Mouse (Mus musculus): ENCODE results near the gene Mmp25. TPM values are rescaled to one million over a fixed set of nuclear protein-coding genes. Genes with fewer than 3 reads are reported as not detected.

Gene Mmp25
- polyA plus RNA-seq, 1 experiment from 2014 or later: 0.48 TPM

DNA sequence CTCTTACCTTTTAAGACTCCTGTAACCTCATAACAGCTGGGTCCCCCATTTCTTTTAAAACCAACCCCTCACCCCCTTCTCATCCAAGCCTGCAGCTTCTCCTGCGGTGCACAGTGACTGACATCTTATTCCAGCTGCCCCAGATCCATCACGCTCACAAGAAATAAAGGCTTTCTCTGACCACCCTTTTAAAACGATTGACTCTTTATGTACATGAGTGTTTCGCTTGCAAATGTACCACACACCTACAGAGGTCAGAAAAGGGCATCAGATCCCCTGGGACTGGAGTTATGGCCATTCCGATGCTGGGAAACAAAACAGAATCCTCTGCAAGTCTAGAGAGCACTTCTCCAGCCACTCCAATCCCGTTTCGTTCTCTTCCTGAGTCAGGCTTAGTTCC, 17.3 kb downstream of the Mmp25 start:
- H3K4me1 ChIP-seq (replicated peaks): peaks cover 4% of the 10 kb centered on the region
- peaks cover 16% of the 10 kb centered on the region for H3K27me3 ChIP-seq
- no peak overlapping the region for H3K4me2 ChIP-seq
- H3K9me3 ChIP-seq (replicated peaks): no peaks in the 10 kb centered on the region
- no peaks in the 10 kb centered on the region for H3K36me3 ChIP-seq
- no peak overlapping the region for H3K27ac ChIP-seq
- H3K4me3 ChIP-seq: no peak overlapping the region
- no peak overlapping the region for H3K9ac ChIP-seq
- no peak for ATAC-seq (replicated peaks; ENCODE audit: insufficient number of reproducible peaks, insufficient read depth, low FRiP score, low read depth)
- WGBS: 31% methylated on average over 7 of the region's 7 CpGs

DNA sequence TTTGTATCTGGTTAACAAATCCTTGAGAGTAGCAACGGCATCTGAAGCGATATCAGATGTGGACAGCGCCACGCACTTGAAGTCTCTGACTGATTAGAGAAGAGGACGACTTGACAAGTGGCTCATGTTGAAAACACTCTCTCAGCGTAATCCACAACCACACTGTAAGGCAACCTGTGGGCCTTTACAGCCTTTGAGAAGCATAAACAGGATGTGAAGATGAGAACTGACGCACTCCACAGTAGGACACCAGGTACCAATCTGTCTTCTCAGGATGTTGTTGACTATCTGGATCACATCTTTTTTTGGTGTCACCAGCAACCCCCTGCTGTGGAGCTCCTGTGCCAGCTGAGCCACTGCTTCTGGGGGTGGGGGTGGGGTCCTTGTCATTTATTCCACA, 24.7 kb downstream of the Mmp25 start:
- Histone ChIP-seq H3K27me3 (peaks cover 34% of the 10 kb centered on the region), H3K36me3 (no peaks in the 10 kb centered on the region), H3K27ac (no peak overlapping the region), H3K9me3 (replicated peaks) (no peaks in the 10 kb centered on the region), H3K4me3 (no peak overlapping the region), H3K9ac (no peak overlapping the region), H3K4me1 (replicated peaks) (no peaks in the 10 kb centered on the region), H3K4me2 (no peak overlapping the region)
- WGBS: 43% methylated on average over 7 of the region's 7 CpGs
- ATAC-seq (replicated peaks; ENCODE audit: insufficient number of reproducible peaks, insufficient read depth, low FRiP score, low read depth): no peak

- no peak overlapping the region for H3K4me3 ChIP-seq
- no peak overlapping the region for H3K9ac ChIP-seq
- no peaks in the 10 kb centered on the region for H3K36me3 ChIP-seq
- H3K9me3 ChIP-seq (replicated peaks): no peaks in the 10 kb centered on the region
- H3K4me1 ChIP-seq (replicated peaks): no peaks in the 10 kb centered on the region
- WGBS: 46% methylated on average over 9 of the region's 9 CpGs
- ATAC-seq (replicated peaks; ENCODE audit: insufficient number of reproducible peaks, insufficient read depth, low FRiP score, low read depth): no peak
- peaks cover 28% of the 10 kb centered on the region for H3K27me3 ChIP-seq
- H3K27ac ChIP-seq: no peak overlapping the region
- H3K4me2 ChIP-seq: no peak overlapping the region
These were observed 28.0 kb downstream of the Mmp25 start for GRCm38 (mm10) chr17:23617087-23617486.

DNA sequence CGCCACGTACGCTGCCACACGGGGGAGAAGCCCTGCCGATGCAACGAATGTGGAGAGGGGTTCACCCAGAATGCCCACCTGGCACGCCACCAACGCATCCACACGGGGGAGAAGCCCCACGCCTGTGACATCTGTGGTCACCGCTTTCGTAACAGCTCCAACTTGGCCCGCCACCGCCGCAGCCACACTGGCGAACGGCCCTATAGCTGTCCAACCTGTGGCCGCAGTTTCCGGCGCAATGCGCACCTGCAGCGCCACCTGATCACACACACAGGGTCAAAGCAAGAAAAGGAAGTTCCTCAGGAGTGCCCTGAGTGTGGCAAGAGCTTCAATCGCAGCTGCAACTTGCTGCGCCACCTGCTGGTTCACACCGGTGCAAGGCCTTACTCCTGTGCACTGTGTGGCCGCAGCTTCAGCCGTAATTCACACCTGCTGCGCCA, 34.7 kb downstream of the Mmp25 start:
- no peak overlapping the region for H3K9ac ChIP-seq
- H3K4me3 ChIP-seq: no peak overlapping the region
- no peaks in the 10 kb centered on the region for H3K4me1 ChIP-seq (replicated peaks)
- H3K27me3 ChIP-seq: no peaks in the 10 kb centered on the region
- 0 out of 2 replicates have a peak, but pooled peaks have one; percentile 56 for ATAC-seq (replicated peaks; ENCODE audit: insufficient number of reproducible peaks, insufficient read depth, low FRiP score, low read depth)
- no peak overlapping the region for H3K4me2 ChIP-seq
- H3K36me3 ChIP-seq: no peaks in the 10 kb centered on the region
- WGBS: 75% methylated on average over 28 of the region's 28 CpGs
- H3K27ac ChIP-seq: no peak overlapping the region
- H3K9me3 ChIP-seq (replicated peaks): no peaks in the 10 kb centered on the region

- Histone ChIP-seq H3K9ac (no peak overlapping the region), H3K36me3 (no peaks in the 10 kb centered on the region), H3K4me3 (no peak overlapping the region), H3K27ac (no peak overlapping the region), H3K9me3 (replicated peaks) (no peaks in the 10 kb centered on the region), H3K4me1 (replicated peaks) (no peaks in the 10 kb centered on the region), H3K4me2 (no peak overlapping the region), H3K27me3 (no peaks in the 10 kb centered on the region)
- 89% methylated on average over 24 of the region's 24 CpGs for WGBS
- no peak for ATAC-seq (replicated peaks; ENCODE audit: insufficient number of reproducible peaks, insufficient read depth, low FRiP score, low read depth)
These were observed 35.5 kb downstream of the Mmp25 start for GRCm38 (mm10) chr17:23609612-23610011.

DNA sequence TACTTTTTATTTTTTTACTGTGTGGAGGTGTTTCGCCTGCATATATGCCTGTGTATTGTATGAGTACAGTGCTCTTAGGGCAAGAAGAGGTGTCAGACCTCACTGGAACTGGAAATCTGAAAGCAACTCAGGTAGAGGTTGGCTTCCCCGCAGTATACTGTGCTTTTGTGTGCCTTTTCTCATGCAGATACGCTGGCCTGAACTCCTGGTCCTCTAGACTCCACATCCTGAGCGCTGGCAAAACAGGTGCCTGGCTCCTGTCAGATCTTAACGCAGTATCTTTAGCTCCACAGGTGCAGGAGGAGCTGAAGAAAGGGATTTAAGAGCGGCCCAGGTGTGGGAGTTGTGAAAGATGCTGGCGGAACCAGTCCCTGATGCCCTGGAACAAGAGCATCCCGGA, 39.9 kb downstream of the Mmp25 start:
- Histone ChIP-seq H3K9ac (no peak overlapping the region), H3K9me3 (replicated peaks) (no peaks in the 10 kb centered on the region), H3K27me3 (no peaks in the 10 kb centered on the region), H3K4me1 (replicated peaks) (no peaks in the 10 kb centered on the region), H3K27ac (no peak overlapping the region), H3K4me3 (no peak overlapping the region), H3K4me2 (no peak overlapping the region), H3K36me3 (no peaks in the 10 kb centered on the region)
- no peak for ATAC-seq (replicated peaks; ENCODE audit: insufficient number of reproducible peaks, insufficient read depth, low FRiP score, low read depth)
- 79% methylated on average over 8 of the region's 8 CpGs for WGBS

DNA sequence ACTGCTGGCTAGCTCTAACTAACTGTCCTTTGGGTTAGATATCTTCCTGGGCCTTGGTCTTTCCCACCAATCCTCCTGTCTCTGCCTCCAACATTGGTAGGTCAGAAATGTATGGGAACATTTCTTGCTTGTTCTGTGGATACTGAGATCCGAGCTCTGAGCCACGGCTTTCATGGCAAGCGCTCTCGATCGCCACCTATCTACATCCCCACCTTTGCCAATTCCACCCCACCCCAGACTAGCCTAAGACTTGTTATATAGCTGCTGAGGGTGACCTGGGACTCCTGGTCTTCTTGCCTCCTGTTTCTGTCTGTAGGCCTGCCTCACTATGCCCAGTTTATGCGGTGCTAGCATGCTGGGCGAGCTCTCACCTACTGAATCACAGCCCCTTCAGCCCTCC, 40.7 kb downstream of the Mmp25 start:
- no peak overlapping the region for H3K4me2 ChIP-seq
- no peaks in the 10 kb centered on the region for H3K36me3 ChIP-seq
- WGBS: 66% methylated on average over 7 of the region's 7 CpGs
- peaks cover 6% of the 10 kb centered on the region for H3K4me1 ChIP-seq (replicated peaks)
- no peak overlapping the region for H3K9ac ChIP-seq
- H3K27ac ChIP-seq: no peak overlapping the region
- H3K27me3 ChIP-seq: no peaks in the 10 kb centered on the region
- no peaks in the 10 kb centered on the region for H3K9me3 ChIP-seq (replicated peaks)
- no peak overlapping the region for H3K4me3 ChIP-seq
- ATAC-seq (replicated peaks; ENCODE audit: insufficient number of reproducible peaks, insufficient read depth, low FRiP score, low read depth): no peak

DNA sequence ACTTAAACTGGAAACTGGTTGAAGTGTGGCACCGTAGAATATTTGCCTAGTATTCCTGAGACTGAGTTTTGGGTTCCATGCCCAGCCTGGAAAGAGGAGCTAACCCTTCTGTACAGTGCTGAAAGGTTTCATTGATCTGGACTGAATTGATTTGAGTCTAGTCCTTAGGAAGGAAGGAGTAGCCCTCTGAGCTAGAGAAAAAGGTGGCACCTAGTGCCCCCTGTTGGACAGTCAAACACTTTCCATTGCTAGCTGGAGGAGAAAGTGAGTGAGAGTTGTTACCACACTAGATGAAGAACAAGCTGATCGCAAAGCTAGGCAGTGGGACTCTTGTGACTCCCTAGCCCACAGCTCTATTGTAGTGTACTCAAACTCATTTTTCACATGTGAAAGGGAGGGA, 41.5 kb downstream of the Mmp25 start:
- WGBS: 51% methylated on average over 2 of the region's 2 CpGs

DNA sequence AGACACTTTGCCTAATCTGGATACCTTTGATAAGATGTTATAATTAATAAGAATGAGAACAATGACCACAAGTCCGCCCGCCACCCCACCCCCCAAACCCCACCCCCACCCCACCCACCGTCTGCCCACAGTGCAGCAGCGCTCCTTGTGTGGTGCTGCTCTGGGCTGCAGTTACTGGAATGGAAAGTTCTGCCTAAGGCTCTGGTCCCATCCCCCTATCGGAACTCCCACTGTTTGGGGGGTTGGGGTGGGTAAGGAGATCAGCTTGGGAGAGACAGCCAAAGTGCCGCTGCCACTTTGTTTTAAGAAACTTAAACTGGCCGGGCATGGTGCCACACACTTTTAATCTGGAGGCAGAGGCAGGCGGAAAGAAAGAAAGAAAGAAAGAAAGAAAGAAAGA, 42.0 kb downstream of the Mmp25 start:
- ATAC-seq (replicated peaks; ENCODE audit: insufficient number of reproducible peaks, insufficient read depth, low FRiP score, low read depth): no peak
- H3K9me3 ChIP-seq (replicated peaks): no peaks in the 10 kb centered on the region
- no peak overlapping the region for H3K9ac ChIP-seq
- H3K27ac ChIP-seq: no peak overlapping the region
- no peaks in the 10 kb centered on the region for H3K36me3 ChIP-seq
- H3K4me3 ChIP-seq: no peak overlapping the region
- WGBS: 32% methylated on average over 8 of the region's 8 CpGs
- H3K4me2 ChIP-seq: no peak overlapping the region
- peaks cover 10% of the 10 kb centered on the region for H3K4me1 ChIP-seq (replicated peaks)
- H3K27me3 ChIP-seq: no peaks in the 10 kb centered on the region

More for the DNA sequence above, 41.5 kb downstream of the Mmp25 start:
- H3K4me2 ChIP-seq: no peak overlapping the region
- H3K4me3 ChIP-seq: no peak overlapping the region
- peaks cover 8% of the 10 kb centered on the region for H3K4me1 ChIP-seq (replicated peaks)
- H3K27me3 ChIP-seq: no peaks in the 10 kb centered on the region
- H3K9me3 ChIP-seq (replicated peaks): no peaks in the 10 kb centered on the region
- H3K36me3 ChIP-seq: no peaks in the 10 kb centered on the region
- no peak overlapping the region for H3K27ac ChIP-seq
- ATAC-seq (replicated peaks; ENCODE audit: insufficient number of reproducible peaks, insufficient read depth, low FRiP score, low read depth): no peak
- no peak overlapping the region for H3K9ac ChIP-seq

GRCm38 (mm10) chr17:23601836-23602585, 43.1 kb downstream of the Mmp25 start:
- Histone ChIP-seq H3K4me1 (replicated peaks) (peaks cover 10% of the 10 kb centered on the region), H3K27me3 (no peaks in the 10 kb centered on the region), H3K36me3 (no peaks in the 10 kb centered on the region), H3K27ac (no peak overlapping the region), H3K4me2 (no peak overlapping the region), H3K4me3 (no peak overlapping the region), H3K9me3 (replicated peaks) (no peaks in the 10 kb centered on the region), H3K9ac (no peak overlapping the region)
- WGBS: 53% methylated on average over 10 of the region's 10 CpGs
- no peak for ATAC-seq (replicated peaks; ENCODE audit: insufficient number of reproducible peaks, insufficient read depth, low FRiP score, low read depth)

GRCm38 (mm10) chr17:23600641-23601622, 44.1 kb downstream of the Mmp25 start, which contains the start of gene Zscan10:
TSS of gene Zscan10 (plus strand) at chr17:23600856.
- no peaks in the 10 kb centered on the region for H3K36me3 ChIP-seq
- ATAC-seq (replicated peaks; ENCODE audit: insufficient number of reproducible peaks, insufficient read depth, low FRiP score, low read depth): no peak
- no peaks in the 10 kb centered on the region for H3K9me3 ChIP-seq (replicated peaks)
- H3K27ac ChIP-seq: peak within 1 kb of the TSS; percentile 90
- 56% methylated on average over 15 of the region's 15 CpGs for WGBS
- H3K4me2 ChIP-seq: peak within 1 kb of the TSS; percentile 70
- peak within 1 kb of the TSS; percentile 56 for H3K4me3 ChIP-seq
- H3K27me3 ChIP-seq: no peaks in the 10 kb centered on the region
- H3K4me1 ChIP-seq (replicated peaks): peaks cover 10% of the 10 kb centered on the region
- peak within 1 kb of the TSS; percentile 65; the same call in 1 of the 2 replicates for H3K9ac ChIP-seq
